Mouse (Mus musculus): Measurements from ENCODE around the gene Ctrc. TPM values are rescaled to one million over a fixed set of nuclear protein-coding genes. Genes with fewer than 3 reads are reported as not detected.

Gene Ctrc
- not detected in 2 replicates for polyA plus RNA-seq (2015; fragmentation: Nextera tagmentation; extraction: Ambion mirVana)

DNA sequence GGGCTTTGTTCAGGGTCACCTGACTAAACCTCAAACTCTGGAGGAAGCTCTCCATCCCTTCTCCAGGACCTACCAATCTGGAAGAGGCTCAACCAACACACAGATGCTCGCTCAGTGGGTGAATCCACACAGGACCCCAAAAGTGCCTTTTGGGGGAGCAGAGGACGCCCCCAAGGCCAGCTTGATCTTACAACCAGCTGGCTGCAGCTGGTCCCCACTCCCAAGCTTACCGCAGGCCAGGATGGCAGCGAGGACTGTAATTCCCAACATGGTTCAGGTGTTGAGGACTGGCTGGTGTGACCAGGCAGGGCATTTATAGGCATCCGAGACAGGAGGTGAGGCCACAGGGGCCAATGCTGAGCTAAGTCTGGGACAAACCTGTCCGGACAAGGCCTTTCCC is at the start of gene Ctrc:
TSS of gene Ctrc (minus strand) at position 361 of the 400 bp plus-strand sequence.
- Histone ChIP-seq H3K9me3 (replicated peaks) (no peaks in the 10 kb centered on the region), H3K4me1 (replicated peaks) (no peaks in the 10 kb centered on the region), H3K27me3 (0 out of 2 replicates have a peak, but pooled peaks cover 3% of the 10 kb centered on the region), H3K27ac (no peak within 1 kb of the TSS), H3K4me2 (no peak within 1 kb of the TSS), H3K4me3 (replicated peaks) (no peak within 1 kb of the TSS), H3K36me3 (no peaks in the 10 kb centered on the region), H3K9ac (no peak within 1 kb of the TSS)
- ATAC-seq (ENCODE audit: low read depth) (no peak), DNase-seq (no peak)
- 64% methylated on average over 6 of the region's 6 CpGs for WGBS (ENCODE audit: insufficient replicate concordance)

DNA sequence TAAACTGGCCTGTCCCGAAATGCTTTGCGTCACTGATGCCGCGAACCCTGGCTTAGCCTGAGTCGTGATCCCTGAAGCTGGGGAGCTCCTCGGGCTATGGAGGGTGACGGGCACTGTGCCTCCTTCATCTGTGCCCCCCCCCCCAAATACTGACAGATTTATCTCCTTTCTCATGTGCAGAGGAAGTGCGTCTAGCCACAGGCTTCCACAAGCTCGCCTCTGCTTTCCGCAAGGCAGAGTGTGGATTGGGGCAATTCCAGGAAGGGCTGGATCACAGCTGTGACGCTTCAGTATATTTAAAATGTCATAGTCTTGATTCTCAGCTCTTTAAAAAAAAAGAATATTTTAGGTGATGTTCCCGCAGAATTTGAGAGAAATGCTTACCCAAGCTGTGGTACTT is 49.6 kb upstream of the Ctrc start:
- DNase-seq = no peak
- Histone ChIP-seq H3K36me3 (no peaks in the 10 kb centered on the region), H3K4me3 (replicated peaks) (no peak overlapping the region), H3K4me1 (replicated peaks) (peaks cover 14% of the 10 kb centered on the region), H3K9me3 (replicated peaks) (no peaks in the 10 kb centered on the region), H3K9ac (no peak overlapping the region), H3K4me2 (no peak overlapping the region), H3K27me3 (peaks cover 21% of the 10 kb centered on the region), H3K27ac (no peak overlapping the region)
- 33% methylated on average over 12 of the region's 12 CpGs for WGBS (ENCODE audit: insufficient replicate concordance)
- ATAC-seq (ENCODE audit: low read depth) = no peak

DNA sequence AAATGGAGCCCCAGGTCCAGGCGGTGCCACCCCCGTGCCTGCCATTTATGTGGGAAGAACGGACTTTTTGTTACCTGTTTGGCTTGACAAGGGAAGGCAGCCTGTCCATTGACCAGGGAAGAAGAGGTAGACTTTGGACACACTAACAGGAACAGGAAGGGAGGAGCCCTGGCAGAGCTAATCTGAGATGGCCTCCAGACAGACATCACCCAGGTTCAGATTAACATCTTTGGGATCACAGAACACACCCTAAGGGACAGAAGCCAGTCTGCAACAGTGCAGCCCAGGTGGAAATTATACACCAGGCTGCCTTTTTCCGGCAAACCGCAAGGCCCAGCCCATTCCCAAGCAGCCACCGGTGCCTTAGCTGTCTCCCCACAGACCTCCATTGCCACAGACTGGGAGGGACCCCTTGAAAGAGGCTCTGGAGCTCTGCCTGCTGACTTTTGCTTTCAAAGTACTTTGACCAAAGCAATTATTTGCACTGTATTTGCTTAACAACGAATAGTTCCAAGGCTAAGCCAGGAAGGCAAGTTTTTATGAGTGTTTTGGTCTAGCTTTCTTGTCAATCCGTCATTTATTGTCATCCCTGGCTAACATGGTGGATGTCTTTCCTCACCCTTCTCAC is 47.1 kb upstream of the Ctrc start:
- no peaks in the 10 kb centered on the region for H3K36me3 ChIP-seq
- DNase-seq = no peak
- peaks cover 21% of the 10 kb centered on the region for H3K27me3 ChIP-seq
- H3K4me2 ChIP-seq = no peak overlapping the region
- no peaks in the 10 kb centered on the region for H3K9me3 ChIP-seq (replicated peaks)
- ATAC-seq (ENCODE audit: low read depth) = no peak
- WGBS (ENCODE audit: insufficient replicate concordance) = 69% methylated on average over 8 of the region's 8 CpGs
- H3K4me3 ChIP-seq (replicated peaks) = no peak overlapping the region
- H3K9ac ChIP-seq = no peak overlapping the region
- H3K27ac ChIP-seq = no peak overlapping the region; the same call in 1 of the 2 replicates
- H3K4me1 ChIP-seq (replicated peaks) = peaks cover 14% of the 10 kb centered on the region

DNA sequence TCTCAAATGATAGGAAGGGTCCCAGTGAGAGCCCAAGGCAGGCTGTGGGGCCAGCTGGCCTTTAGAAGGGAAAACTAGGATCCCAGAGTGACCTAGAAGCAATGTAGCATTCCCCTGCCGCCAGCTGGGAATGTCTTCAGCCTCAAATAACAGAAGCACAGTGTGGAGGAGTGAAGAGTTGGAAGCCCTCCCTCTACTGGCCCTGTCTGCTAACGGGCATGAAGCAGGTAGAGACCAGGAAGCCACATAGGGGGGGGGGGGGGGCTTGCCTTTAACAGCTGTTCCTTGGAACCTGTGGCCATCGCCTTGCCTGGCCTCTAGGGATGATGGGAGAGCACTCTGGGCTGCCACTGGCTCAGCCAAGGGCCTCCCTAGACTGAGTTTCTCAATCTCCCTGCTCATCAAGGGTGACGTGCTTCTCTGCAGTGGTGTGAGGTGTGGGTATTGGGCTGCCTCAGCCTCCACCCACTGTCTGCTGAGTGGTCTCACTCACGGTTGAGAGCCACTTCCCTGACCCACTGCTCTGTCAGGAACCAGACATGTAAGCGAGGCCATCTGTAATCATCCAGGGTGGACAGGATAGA is 40.3 kb upstream of the Ctrc start:
- H3K9me3 ChIP-seq (replicated peaks) = no peaks in the 10 kb centered on the region
- H3K9ac ChIP-seq = 0 out of 2 replicates have a peak overlapping the region, but pooled peaks have one; percentile 10
- no peak overlapping the region for H3K4me3 ChIP-seq (replicated peaks)
- no peak overlapping the region for H3K4me2 ChIP-seq
- DNase-seq = no peak
- no peak overlapping the region for H3K27ac ChIP-seq
- no peaks in the 10 kb centered on the region for H3K36me3 ChIP-seq
- peaks cover 8% of the 10 kb centered on the region for H3K4me1 ChIP-seq (replicated peaks)
- ATAC-seq (ENCODE audit: low read depth) = no peak
- peaks cover 24% of the 10 kb centered on the region; the same call in 1 of the 2 replicates for H3K27me3 ChIP-seq
- WGBS (ENCODE audit: insufficient replicate concordance) = 26% methylated on average over 6 of the region's 6 CpGs

DNA sequence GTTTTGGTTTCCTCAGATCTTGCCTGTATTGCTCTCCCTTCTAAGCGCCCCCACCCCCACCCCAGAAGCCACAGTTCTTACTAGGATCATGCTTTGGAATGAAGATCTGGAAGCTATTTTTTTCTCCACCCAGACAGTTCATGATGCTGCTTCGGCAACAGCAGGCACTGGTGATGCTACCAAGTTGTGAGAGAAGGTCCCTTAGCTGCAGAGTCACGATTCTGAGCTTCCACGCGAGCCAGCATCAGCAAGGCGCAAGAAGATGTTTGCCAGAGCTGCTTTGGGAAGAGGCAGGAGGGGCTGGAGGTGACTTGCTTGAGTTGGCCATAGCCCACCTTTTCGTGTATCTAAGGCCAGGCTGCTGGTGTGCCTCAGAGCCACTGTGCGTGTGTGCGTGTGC is 39.3 kb upstream of the Ctrc start:
- ATAC-seq (ENCODE audit: low read depth) (no peak), DNase-seq (no peak)
- H3K27ac ChIP-seq = no peak overlapping the region
- no peaks in the 10 kb centered on the region for H3K36me3 ChIP-seq
- H3K27me3 ChIP-seq = peaks cover 26% of the 10 kb centered on the region; the same call in 1 of the 2 replicates
- no peak overlapping the region for H3K9ac ChIP-seq
- 54% methylated on average over 9 of the region's 9 CpGs for WGBS (ENCODE audit: insufficient replicate concordance)
- no peak overlapping the region for H3K4me2 ChIP-seq
- H3K4me1 ChIP-seq (replicated peaks) = peaks cover 11% of the 10 kb centered on the region
- H3K9me3 ChIP-seq (replicated peaks) = no peaks in the 10 kb centered on the region
- H3K4me3 ChIP-seq (replicated peaks) = no peak overlapping the region

DNA sequence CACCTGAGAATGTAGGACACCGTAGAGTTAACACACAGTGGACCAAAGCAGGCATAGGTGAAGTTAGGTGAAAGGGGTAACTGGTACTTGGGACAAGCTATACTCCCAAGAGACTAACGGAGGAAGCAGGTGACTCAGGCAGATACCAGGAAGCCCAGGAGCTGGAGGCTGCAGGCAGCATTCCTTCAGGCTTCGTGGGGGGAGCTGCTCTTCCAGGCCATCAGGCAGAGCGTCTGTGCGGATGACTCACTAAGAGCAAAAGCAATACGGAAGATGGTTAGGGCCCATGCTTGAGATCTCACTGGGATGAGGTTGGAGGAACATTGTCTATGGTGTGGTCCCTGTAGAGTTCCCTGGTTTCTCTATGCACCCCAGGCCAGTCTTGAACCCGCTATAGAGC is 36.7 kb upstream of the Ctrc start:
- H3K27ac ChIP-seq = no peak overlapping the region
- peaks cover 11% of the 10 kb centered on the region for H3K4me1 ChIP-seq (replicated peaks)
- 57% methylated on average over 7 of the region's 7 CpGs for WGBS (ENCODE audit: insufficient replicate concordance)
- H3K4me3 ChIP-seq (replicated peaks) = no peak overlapping the region
- no peaks in the 10 kb centered on the region for H3K36me3 ChIP-seq
- no peak overlapping the region for H3K9ac ChIP-seq
- ATAC-seq (ENCODE audit: low read depth) (no peak), DNase-seq (no peak)
- no peak overlapping the region for H3K4me2 ChIP-seq
- no peaks in the 10 kb centered on the region for H3K9me3 ChIP-seq (replicated peaks)
- H3K27me3 ChIP-seq = peaks cover 41% of the 10 kb centered on the region

DNA sequence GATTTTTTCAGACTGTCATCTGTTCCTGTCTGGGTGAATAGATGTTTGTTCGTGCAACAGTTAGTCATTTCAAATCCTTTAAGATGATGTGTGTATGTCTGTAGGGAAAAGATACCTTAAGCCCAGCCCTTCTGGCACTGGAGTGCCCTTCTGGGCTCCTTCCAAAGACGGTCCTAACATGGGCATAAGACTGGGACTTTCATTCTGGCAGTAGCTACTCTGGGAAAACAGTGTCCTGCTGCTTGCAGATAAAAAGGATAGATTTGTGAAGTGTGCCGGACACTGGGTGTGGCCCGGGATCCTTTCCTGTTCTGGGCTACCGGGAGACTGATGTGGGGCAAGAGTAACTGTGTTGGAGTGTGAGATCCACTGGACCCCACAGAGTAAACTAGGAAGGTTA is 35.8 kb upstream of the Ctrc start:
- no peak overlapping the region for H3K4me2 ChIP-seq
- no peak overlapping the region for H3K4me3 ChIP-seq (replicated peaks)
- no peaks in the 10 kb centered on the region for H3K36me3 ChIP-seq
- H3K9ac ChIP-seq = no peak overlapping the region
- WGBS (ENCODE audit: insufficient replicate concordance) = 52% methylated on average over 5 of the region's 5 CpGs
- ATAC-seq (ENCODE audit: low read depth) (no peak), DNase-seq (no peak)
- no peak overlapping the region for H3K27ac ChIP-seq
- H3K4me1 ChIP-seq (replicated peaks) = peaks cover 11% of the 10 kb centered on the region
- H3K27me3 ChIP-seq = peaks cover 48% of the 10 kb centered on the region
- no peaks in the 10 kb centered on the region for H3K9me3 ChIP-seq (replicated peaks)

DNA sequence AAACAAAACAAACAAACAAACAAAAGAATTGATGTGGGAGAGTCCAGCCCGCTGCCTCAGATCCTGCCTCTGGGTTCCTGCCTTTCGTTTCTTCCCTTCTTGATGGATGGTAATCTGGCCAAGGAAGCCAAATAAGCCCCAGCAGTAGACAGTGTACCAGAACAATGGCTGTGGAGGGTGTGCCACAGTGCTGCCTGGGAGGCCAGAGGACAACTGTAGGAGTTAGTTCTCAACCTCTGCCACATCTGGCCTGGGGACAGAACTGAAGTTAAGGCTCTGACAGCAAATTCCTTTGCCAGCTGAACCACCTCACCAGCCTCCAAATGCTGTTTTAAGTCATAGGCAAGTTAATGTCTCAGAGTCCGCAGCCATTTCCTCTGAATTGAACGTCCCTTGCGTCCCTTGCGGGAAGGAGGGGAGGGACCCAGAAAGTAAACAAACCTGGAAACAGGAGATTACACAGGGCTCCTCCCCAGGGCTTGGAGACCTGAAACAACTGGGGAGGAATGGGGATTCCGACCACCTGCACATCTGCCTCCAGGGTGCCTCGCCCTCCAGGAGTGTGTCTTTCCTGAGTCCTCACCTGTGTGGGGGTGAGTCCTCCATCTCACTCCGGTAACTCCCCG is 35.2 kb upstream of the Ctrc start:
- WGBS (ENCODE audit: insufficient replicate concordance) = 46% methylated on average over 10 of the region's 10 CpGs
- peaks cover 14% of the 10 kb centered on the region for H3K4me1 ChIP-seq (replicated peaks)
- H3K4me2 ChIP-seq = no peak overlapping the region
- H3K9me3 ChIP-seq (replicated peaks) = no peaks in the 10 kb centered on the region
- H3K27me3 ChIP-seq = peaks cover 44% of the 10 kb centered on the region
- no peak overlapping the region for H3K4me3 ChIP-seq (replicated peaks)
- H3K36me3 ChIP-seq = no peaks in the 10 kb centered on the region
- no peak for DNase-seq
- ATAC-seq (ENCODE audit: low read depth) = peak; percentile 43; the same call in 1 of the 2 replicates
- no peak overlapping the region for H3K27ac ChIP-seq
- no peak overlapping the region for H3K9ac ChIP-seq

DNA sequence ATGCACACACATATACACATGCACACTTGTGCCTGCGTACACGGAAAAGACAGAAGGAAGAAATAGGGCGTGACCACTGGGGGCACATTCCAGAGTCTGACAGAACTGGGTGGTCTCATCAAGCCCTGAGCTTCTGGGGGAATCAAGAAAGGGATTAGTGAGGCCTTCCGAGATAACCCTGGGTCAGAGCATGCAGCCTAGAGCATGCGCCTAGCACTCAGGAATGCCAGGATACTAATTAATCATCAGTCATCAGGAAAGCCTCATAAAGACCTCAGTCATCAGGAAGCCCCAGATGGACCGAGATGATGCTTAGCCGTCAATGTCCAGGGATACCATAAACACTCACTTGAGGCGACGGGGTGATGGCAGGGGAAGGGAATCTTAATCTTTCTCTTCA is 33.7 kb upstream of the Ctrc start:
- WGBS (ENCODE audit: insufficient replicate concordance) = 63% methylated on average over 9 of the region's 9 CpGs
- H3K36me3 ChIP-seq = no peaks in the 10 kb centered on the region
- no peaks in the 10 kb centered on the region for H3K9me3 ChIP-seq (replicated peaks)
- H3K27ac ChIP-seq = no peak overlapping the region
- H3K4me3 ChIP-seq (replicated peaks) = no peak overlapping the region
- no peak overlapping the region for H3K9ac ChIP-seq
- DNase-seq (no peak), ATAC-seq (ENCODE audit: low read depth) (no peak)
- peaks cover 29% of the 10 kb centered on the region for H3K4me1 ChIP-seq (replicated peaks)
- H3K27me3 ChIP-seq = peaks cover 39% of the 10 kb centered on the region
- H3K4me2 ChIP-seq = no peak overlapping the region

DNA sequence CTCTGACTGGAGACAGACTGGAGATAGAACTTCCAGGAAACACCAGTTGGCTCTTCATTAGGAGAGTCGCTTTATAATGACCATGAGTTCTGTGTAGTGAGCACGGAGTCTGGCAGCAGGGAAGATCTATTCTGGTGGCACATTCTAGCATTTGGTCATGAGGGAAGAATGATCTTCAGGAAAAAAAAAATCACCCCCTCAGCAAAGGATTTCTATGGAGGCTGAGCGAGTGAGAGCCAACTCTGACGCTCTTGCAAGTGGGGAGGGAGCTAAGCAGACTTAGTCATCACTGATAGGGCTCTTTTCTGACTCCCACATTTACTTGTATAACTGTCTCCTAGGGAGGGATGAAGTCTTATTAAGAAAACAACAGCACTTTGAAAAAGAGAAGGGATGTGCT is 32.9 kb upstream of the Ctrc start:
- no peak overlapping the region for H3K27ac ChIP-seq
- H3K9ac ChIP-seq = no peak overlapping the region
- H3K4me3 ChIP-seq (replicated peaks) = no peak overlapping the region
- peaks cover 39% of the 10 kb centered on the region for H3K27me3 ChIP-seq
- no peak overlapping the region for H3K4me2 ChIP-seq
- no peak for ATAC-seq (ENCODE audit: low read depth)
- WGBS (ENCODE audit: insufficient replicate concordance) = 56% methylated on average over 4 of the region's 4 CpGs
- H3K4me1 ChIP-seq (replicated peaks) = peaks cover 32% of the 10 kb centered on the region
- no peaks in the 10 kb centered on the region for H3K9me3 ChIP-seq (replicated peaks)
- H3K36me3 ChIP-seq = no peaks in the 10 kb centered on the region
- no peak for DNase-seq

DNA sequence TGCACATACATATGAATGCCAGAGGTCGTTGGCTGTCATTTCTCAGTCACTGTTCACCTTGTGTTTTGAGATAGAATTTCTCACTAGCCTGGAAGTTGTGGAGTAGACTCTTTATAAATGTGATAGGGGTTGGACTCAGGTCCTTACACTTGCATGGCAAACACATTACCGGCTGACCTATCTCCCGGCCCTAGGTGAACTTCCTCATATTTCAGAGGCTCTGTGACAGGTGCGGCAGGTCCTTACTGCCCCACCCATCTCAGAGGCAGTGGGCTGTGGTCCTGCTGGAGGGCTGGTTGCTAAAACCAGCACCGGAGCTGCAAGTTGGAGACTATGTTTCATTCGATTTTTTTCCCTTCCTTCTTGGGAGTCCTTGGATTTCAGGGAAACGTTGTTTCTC is 32.5 kb upstream of the Ctrc start:
- WGBS (ENCODE audit: insufficient replicate concordance) = 34% methylated on average over 7 of the region's 7 CpGs
- Histone ChIP-seq H3K36me3 (no peaks in the 10 kb centered on the region), H3K27me3 (peaks cover 38% of the 10 kb centered on the region), H3K4me1 (replicated peaks) (peaks cover 36% of the 10 kb centered on the region), H3K9me3 (replicated peaks) (no peaks in the 10 kb centered on the region), H3K27ac (no peak overlapping the region), H3K9ac (no peak overlapping the region), H3K4me2 (no peak overlapping the region), H3K4me3 (replicated peaks) (no peak overlapping the region)
- DNase-seq (no peak), ATAC-seq (ENCODE audit: low read depth) (no peak)

Data from liver, embryonic 13.5 days (tissue).